Mouse (Mus musculus): ENCODE measurements around the gene Ccdc63.
"Not testable (repeated sequence)": the region's sequence is repeated elsewhere in the genome, so short reads cannot be mapped to it uniquely, and the experiment has no call there.

Gene Ccdc63

GRCm38 (mm10) chr5:122140723-122141122 is at the start of gene Ccdc63:
Gene Ccdc63 (minus strand): TSS chr5:122140823.
- no peak for DNase-seq (ENCODE audit: low read depth)

- no peak for DNase-seq (ENCODE audit: low read depth)
Observed at GRCm38 (mm10) chr5:122189115-122189514, 48.5 kb upstream of the Ccdc63 start.

GRCm38 (mm10) chr5:122184858-122185257 is 44.2 kb upstream of the Ccdc63 start:
- not testable (repeated sequence) for DNase-seq (ENCODE audit: low read depth)

GRCm38 (mm10) chr5:122184283-122184806 is 43.7 kb upstream of the Ccdc63 start:
- DNase-seq (ENCODE audit: low read depth), result no peak

GRCm38 (mm10) chr5:122179665-122180064 is 39.0 kb upstream of the Ccdc63 start:
- DNase-seq (ENCODE audit: low read depth), result no peak

- no peak for DNase-seq (ENCODE audit: low read depth)
Observed at GRCm38 (mm10) chr5:122176398-122176797, 35.8 kb upstream of the Ccdc63 start.

DNA sequence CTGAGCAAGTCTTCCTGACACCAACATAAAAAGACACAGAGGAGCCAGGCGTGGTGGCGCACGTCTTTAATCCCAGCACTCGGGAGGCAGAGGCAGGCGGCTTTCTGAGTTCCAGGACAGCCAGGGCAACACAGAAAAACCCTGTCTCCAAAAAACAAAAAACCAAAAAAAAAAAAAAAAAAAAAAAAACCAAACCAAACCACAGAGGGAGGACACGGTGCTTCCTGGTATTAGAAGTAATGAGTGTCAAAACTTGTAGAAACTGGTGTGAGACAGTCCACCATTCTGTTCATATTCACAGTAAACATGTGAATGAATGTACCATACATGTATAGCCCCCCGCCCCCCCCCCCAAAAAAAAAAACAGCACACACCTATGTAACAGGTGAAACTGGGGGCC is 35.3 kb upstream of the Ccdc63 start:
- no peak for DNase-seq (ENCODE audit: low read depth)

DNA sequence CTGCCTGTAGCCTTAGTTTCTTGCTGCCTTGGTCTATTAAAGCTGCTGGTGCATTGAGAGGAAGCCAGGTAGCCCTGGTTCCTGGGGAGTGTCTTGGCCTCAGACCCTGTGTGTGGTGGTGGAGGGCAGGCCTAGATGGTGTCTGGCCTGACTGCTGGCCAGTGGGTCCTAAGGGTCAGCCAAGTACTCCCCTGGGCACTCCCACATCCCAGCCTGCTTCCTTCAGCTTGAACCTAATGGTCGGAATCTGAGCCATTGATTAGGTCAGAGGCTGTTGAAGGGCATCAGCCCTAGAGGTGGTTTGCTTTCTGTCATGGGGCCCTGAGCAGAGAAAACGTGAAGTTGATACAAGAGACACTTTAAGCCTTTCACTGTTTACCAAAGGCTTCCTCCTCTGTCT is 34.8 kb upstream of the Ccdc63 start:
- no peak for DNase-seq (ENCODE audit: low read depth)

DNA sequence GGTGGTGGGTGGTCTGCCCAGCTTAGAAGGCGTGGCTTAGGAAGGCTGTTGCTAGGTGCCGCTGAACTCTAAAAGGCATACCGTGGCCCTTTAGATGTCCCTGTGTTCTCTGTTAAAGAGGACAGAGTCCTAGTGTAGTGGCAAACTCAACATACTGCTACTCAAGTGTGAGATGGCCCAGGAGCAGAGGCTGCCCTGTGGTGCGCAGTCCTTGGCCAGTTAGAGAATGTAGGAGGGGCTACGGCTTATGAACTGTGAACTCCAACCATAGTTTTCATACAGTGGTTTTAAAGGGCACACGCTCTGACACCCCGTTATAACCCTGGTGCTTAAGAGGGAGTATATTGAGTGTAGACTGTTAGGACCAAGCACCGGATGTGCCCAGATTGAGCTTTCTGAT is 30.4 kb upstream of the Ccdc63 start:
- DNase-seq (ENCODE audit: low read depth), result no peak

DNA sequence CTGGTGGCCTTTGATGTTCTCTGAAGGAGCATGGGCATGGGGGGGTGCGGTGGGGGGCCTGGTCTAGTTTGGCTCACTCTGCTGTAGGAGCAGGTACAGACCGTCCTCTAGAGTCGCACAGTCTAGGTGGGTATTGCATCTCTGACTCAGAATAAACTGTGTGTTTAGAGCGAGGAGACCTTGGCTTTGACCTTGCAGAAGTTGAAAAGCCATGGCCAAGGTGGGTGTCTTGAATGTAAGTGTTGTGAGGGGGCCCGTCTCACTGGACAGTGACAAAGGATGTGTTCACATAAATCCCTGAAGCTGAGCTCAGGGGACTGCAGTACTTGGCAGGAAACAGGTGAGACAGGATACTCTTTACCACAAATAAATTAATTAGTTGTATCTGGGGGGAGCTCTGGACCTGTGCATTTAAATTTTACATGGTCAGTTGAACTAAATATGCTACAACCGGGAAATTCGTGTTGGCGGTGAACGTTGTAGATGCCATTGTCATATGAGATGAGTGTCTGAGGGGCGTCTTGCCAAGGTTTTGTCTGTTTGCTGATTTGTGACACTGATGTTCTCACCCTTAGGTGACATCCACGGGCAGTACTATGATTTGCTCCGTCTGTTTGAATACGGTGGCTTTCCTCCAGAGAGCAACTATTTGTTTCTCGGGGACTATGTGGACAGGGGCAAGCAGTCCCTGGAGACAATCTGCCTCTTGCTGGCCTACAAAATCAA is 27.9 kb upstream of the Ccdc63 start:
- DNase-seq (ENCODE audit: low read depth), result no peak

DNA sequence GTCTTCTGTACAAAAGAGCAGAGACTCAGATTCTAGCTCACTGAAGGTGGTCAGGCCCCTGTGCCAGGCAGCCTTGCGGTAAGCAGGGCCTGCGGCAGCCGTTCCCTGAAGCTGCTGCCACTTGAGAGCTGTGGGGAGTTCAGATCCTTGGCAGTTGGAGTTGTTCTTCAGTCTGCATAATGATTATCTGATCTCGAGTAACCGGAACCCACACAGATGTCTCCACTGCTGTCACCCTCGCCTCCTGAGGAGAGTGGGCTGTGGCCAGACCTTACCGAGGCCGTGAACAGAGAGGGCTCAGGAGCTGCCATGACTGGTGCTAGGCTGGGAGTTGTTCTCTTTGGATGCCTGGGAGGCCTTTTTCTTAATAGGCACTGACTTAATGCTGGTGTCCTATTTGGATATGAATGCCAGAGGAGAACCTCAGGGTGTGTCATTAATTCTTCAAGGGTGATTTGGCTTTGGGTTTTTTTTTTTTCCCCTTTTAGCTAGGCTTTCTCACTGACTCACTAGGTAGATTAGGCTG is 26.1 kb upstream of the Ccdc63 start:
- DNase-seq (ENCODE audit: low read depth), result peak; percentile 76

DNA sequence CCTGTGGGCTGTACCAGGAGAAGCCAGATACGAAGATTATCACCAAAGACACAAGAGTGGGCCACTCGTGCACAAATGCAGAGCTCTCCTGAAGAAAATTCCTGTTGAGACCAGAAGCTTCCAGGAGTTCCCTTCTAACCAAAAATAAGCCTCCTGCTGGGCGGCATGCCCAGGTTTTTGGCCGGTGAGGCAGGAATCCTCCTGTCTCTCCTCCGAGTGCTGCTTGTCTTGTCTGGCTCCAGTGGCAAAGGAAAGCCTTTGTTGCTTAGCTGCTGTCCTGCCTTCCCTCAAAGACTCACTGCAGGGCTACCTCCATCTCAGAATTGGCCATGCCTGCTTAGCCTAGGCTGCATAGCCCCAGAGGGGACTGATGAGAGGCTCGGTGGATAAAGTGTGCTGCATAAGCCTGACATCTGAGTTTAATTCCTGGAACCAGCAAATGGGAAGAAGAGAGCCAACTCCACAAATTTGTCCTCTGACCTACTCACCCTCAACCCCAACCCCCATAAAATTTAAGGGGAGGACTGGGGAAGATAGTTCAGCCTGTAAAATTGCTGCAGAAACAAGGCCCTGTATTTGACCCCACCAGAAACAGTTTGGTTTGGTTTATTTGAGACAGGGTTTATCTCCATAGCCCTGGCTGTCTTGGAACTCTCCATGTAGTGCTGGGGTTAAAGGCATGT is 24.8 kb upstream of the Ccdc63 start:
- no peak for DNase-seq (ENCODE audit: low read depth)

GRCm38 (mm10) chr5:122164011-122164410 is 23.4 kb upstream of the Ccdc63 start:
- DNase-seq (ENCODE audit: low read depth), result no peak

DNA sequence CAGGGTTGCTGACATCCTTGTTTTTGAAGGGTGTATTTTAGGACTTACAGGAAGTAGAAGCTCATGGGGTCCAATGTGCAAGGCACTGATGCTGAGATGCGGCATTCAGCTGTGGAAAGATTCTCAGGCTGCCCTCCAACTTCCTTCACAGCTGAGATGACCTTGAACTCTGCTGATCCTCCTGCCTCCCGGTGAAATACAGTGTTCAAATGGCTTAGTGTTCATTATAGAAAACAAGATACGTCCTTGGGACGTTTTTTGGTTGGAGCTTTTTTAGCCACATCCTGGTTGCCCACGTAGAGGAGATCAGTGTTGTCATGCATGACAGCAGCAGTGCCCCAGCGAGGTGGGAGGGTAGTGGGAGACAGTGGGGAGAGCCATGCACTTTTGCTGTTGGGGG is 22.6 kb upstream of the Ccdc63 start:
- no peak for DNase-seq (ENCODE audit: low read depth)

DNA sequence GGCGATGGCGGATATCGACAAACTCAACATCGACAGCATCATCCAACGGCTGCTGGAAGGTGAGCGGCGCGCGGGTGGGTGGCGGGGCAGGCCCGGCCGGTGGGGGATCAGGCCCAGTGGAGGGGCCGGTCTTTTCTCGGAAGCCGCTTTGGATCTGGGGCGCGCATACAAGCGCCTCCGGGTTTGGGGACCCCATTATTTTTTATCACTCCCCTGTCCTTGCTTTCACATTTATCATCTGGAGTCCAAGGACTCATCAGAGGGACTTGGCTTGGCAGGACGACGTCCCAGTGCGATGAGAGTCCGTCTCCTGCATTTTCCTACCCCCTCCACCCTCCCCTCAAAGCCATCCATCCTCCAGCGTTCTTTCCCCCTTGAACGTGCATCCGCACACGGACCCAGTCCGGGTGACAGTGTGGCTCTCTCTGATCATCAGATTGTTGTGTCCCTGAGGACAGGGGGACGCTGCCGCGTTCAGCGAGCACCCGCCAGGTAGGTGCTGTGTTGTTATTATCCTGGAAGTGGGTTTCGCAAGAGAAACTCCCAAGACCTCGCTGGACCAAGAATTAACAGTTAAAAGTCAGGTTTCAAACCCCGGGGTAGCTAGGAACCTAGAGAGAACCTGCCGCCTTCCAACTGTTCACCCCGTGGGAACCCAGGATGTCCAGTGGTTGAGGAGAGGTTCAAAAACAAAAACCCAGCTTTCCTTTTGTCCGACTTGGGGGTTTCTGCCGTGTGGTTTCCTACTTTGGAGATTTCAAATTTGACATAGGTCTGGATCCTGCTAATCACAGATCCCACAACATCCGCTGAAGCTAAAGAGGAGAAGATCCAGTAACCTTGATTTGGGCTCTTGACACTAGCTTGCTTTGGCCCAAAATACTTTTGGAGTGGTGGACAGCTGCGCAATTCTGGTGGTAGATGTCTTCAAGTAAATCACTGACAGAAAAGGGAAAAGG is 18.2 kb upstream of the Ccdc63 start:
- DNase-seq (ENCODE audit: low read depth), result no peak

DNA sequence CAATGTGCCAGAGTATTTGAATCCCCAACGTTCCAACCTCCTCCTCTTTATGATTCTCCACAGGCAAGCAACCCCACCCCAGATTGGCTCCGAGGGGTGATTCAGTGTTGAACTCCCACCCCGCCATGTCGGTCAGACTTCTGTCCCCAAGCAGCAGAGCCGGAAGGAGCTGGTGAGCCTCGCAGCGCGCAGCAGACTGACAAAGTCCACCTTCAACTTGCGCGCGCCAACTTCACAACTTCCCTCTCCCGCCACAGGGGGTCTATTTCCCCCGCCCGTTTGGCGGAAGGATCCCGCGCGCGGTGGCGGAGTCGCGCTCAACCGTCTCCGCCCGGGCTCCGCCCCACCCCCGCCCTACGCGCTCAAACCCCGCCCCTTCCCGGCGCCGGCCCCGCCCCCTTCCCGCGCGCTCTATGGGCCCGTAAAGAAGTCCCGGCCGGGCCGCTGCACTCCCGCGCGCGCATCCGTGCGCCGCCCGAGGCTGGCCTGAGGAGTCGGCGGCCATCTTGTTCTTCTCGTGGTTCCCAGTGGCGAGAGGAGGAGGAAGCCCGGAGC is 17.3 kb upstream of the Ccdc63 start, which contains the start of gene Ppp1cc:
TSS of gene Ppp1cc (plus strand) at position 452 of the 555 bp plus-strand sequence.
- no peak for DNase-seq (ENCODE audit: low read depth)

DNA sequence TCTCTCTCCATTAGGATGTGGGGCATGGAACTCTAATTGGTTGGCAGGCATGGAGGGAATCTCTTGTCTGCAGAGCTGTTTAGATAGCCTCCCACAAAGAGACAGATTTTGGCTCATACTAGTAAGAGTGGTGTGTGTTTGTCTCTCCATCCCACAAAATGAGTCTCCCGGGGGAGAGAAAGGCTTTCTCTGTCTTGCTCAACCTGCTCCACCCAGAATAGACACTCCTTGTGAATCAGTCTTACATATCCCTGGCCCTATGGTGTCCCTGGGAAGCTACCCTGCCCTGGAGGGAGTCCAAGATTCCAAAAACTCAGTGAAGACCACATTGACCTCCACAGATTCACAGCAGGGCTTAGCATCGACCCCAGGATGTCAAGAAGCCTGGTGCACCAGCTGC is 15.9 kb upstream of the Ccdc63 start:
- DNase-seq (ENCODE audit: low read depth), result peak; percentile 42

DNA sequence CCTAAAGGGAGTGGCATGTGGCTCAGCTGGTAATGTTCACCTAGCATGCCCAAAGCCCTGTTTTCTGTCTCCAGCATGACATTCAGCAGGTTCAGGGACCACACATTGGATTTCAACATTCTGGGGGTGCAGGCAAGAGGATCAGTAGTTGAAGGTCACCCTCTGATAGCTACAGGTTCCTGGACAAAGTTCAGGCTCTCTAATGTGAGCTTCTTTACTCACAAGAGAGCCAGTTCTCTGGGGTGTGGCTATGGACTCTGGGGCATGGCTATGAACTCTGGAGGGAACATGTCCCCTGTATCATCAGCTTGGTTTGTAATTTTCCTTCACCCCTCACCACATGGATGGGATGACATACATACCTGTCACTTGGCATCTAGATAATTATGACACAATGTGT is 15.0 kb upstream of the Ccdc63 start:
- DNase-seq (ENCODE audit: low read depth), result no peak

GRCm38 (mm10) chr5:122154782-122155181 is 14.2 kb upstream of the Ccdc63 start:
- no peak for DNase-seq (ENCODE audit: low read depth)

DNA sequence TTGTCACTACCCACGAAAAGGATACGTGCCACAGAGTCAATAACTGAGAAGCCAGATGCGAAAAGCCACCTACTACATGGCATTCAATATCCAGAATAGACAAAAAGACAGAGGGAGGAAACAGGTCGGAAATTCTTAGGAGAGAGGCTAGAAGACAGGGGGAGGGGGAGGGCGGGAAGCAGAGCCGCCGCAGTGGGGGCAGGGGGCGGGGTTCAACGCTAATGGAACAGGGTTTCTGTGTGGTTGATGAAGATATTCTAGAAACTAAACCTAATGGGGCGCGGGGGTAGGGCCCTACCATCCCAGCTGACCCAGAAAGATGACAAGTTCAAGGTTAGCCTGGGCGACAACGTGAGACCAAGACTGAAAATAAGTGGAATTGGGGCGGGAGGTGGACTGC is 13.4 kb upstream of the Ccdc63 start:
- no peak for DNase-seq (ENCODE audit: low read depth)

- DNase-seq (ENCODE audit: low read depth), result not testable (repeated sequence)
Observed at GRCm38 (mm10) chr5:122152508-122152907, 11.9 kb upstream of the Ccdc63 start.

- DNase-seq (ENCODE audit: low read depth), result no peak
Observed at GRCm38 (mm10) chr5:122149259-122149658, 8.6 kb upstream of the Ccdc63 start.
